Comparison of ENCODE assay signal across 18 mouse cellular contexts in the genomic region with DNA sequence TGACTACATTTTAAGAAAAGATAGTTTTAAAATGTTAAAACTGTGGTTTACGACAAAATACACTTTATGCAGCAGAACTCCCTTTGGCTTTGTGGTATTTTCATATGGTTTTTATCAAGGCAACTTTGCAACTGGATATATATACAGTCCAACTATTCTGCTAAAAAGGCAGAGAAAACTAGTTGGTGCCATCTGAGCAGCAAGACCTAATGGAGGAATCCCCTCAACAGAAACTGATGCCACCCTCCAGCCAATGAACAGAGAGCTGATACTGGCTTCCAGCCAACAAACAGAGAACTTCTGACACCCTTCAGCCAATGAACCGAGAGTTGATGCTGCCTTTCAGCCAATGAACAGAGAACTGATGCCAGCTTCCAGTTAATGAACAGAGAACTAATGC.
"Had no signal": no experiment of that assay in that cellular context is flagged by ENCODE, and none has a peak within 500 bp of the region (broad histone marks: within the 10 kb centered on the region; RNA-seq: fewer than 3 reads in every experiment).

No protein-coding gene starts in this region.

- H3K36me3 ChIP-seq: lung, embryonic 15.5 days; midbrain, embryonic 10.5 days; midbrain, embryonic 13.5 days; midbrain, embryonic 15.5 days; neural tube, embryonic 13.5 days; neural tube, embryonic 15.5 days had no signal

- ATAC-seq: midbrain, embryonic 13.5 days; midbrain, embryonic 15.5 days had no signal

- H3K4me3 ChIP-seq: lung, embryonic 15.5 days; midbrain, embryonic 10.5 days; midbrain, embryonic 13.5 days; midbrain, embryonic 15.5 days; myocyte; neural tube, embryonic 13.5 days; neural tube, embryonic 15.5 days had no signal

- H3K27ac ChIP-seq: lung, embryonic 15.5 days; midbrain, embryonic 10.5 days; midbrain, embryonic 13.5 days; midbrain, embryonic 15.5 days; neural tube, embryonic 13.5 days; neural tube, embryonic 15.5 days had no signal

- H3K9ac ChIP-seq: lung, embryonic 15.5 days; midbrain, embryonic 13.5 days; midbrain, embryonic 15.5 days; neural tube, embryonic 13.5 days; neural tube, embryonic 15.5 days had no signal

- H3K4me1 ChIP-seq: lung, embryonic 15.5 days; midbrain, embryonic 10.5 days; midbrain, embryonic 13.5 days; midbrain, embryonic 15.5 days; neural tube, embryonic 13.5 days; neural tube, embryonic 15.5 days had no signal

- H3K9me3 ChIP-seq: lung, embryonic 15.5 days; midbrain, embryonic 10.5 days; midbrain, embryonic 13.5 days; midbrain, embryonic 15.5 days; neural tube, embryonic 13.5 days; neural tube, embryonic 15.5 days had no signal

- DNase-seq: lung, adult 2 months; lung, postnatal 10 days; lung, postnatal 4 days; retina, postnatal 1 day; right cerebral cortex, adult 18-20 months; right cerebral cortex, postnatal 25 days; right cerebral cortex, postnatal 4 days; spleen, adult 18-20 months; thymus, adult 18-20 months; thymus, postnatal 14 days; thymus, postnatal 36 days had no signal

- H3K27me3 ChIP-seq: lung, embryonic 15.5 days; midbrain, embryonic 13.5 days; midbrain, embryonic 15.5 days; neural tube, embryonic 13.5 days; neural tube, embryonic 15.5 days had no signal

- H3K4me2 ChIP-seq: lung, embryonic 15.5 days; midbrain, embryonic 13.5 days; midbrain, embryonic 15.5 days; neural tube, embryonic 13.5 days; neural tube, embryonic 15.5 days had no signal
